Mouse (Mus musculus) T-helper 17 cell (primary cell): ENCODE results near the gene Fry.

Experiments
- in situ Hi-C, 2 experiments: fragments of 300-600 bp; cut with MboI, MseI; formaldehyde crosslinking; loops; 1 replicate in 1 of 2; 2 replicates in 1 of 2; pipeline ENCODE4 v1.15.1; 2025; ENCODE audit warnings: high pct_unique_total_duplicates in 2 of 2

Fry gene

GRCm38 (mm10) chr5:150118455-150119241, at the start of gene Fry:
Gene Fry (plus strand): TSS chr5:150118645.
- in situ Hi-C loops, result loop anchor here in 1 of 2 experiments (5.0 kb wide), 1 partner anchor 906 kb away; no protein-coding TSS in a partner anchor

- in situ Hi-C loops, result no loop called here
These were observed 48.4 kb upstream of the Fry start for GRCm38 (mm10) chr5:150070086-150070485.

- in situ Hi-C loops, result no loop called here
These were observed 46.7 kb upstream of the Fry start for GRCm38 (mm10) chr5:150071738-150072137.

GRCm38 (mm10) chr5:150079866-150080797, 38.3 kb upstream of the Fry start:
- in situ Hi-C loops, result no loop called here

GRCm38 (mm10) chr5:150082696-150083095, 35.7 kb upstream of the Fry start:
- in situ Hi-C loops, result no loop called here

- in situ Hi-C loops, result no loop called here
These were observed 35.3 kb upstream of the Fry start for GRCm38 (mm10) chr5:150083190-150083589.

- in situ Hi-C loops, result no loop called here
These were observed 20.8 kb upstream of the Fry start for GRCm38 (mm10) chr5:150097620-150098019.

GRCm38 (mm10) chr5:150098754-150099153, 19.7 kb upstream of the Fry start:
- in situ Hi-C loops, result no loop called here

- in situ Hi-C loops, result no loop called here
These were observed 16.7 kb upstream of the Fry start for GRCm38 (mm10) chr5:150101789-150102188.

- in situ Hi-C loops, result no loop called here
These were observed 12.1 kb upstream of the Fry start for GRCm38 (mm10) chr5:150106358-150106757.

- in situ Hi-C loops, result no loop called here
These were observed 7.2 kb upstream of the Fry start for GRCm38 (mm10) chr5:150111236-150111635.

- in situ Hi-C loops, result no loop called here
These were observed 4.4 kb upstream of the Fry start for GRCm38 (mm10) chr5:150114007-150114406.

GRCm38 (mm10) chr5:150114778-150115177, 3.7 kb upstream of the Fry start:
- in situ Hi-C loops, result loop anchor here in 1 of 2 experiments (5.0 kb wide), 1 partner anchor 902 kb away; no protein-coding TSS in a partner anchor

- in situ Hi-C loops, result loop anchor here in 1 of 2 experiments (5.0 kb wide), 1 partner anchor 903 kb away; no protein-coding TSS in a partner anchor
These were observed 3.0 kb upstream of the Fry start for GRCm38 (mm10) chr5:150115271-150116092.

- in situ Hi-C loops, result loop anchor here in 1 of 2 experiments (5.0 kb wide), 1 partner anchor 904 kb away; no protein-coding TSS in a partner anchor
These were observed 2.1 kb upstream of the Fry start for GRCm38 (mm10) chr5:150116216-150116905.

GRCm38 (mm10) chr5:150116906-150117216, 1.6 kb upstream of the Fry start:
- in situ Hi-C loops, result loop anchor here in 1 of 2 experiments (5.0 kb wide), 1 partner anchor 905 kb away; no protein-coding TSS in a partner anchor

- in situ Hi-C loops, result loop anchor here in 1 of 2 experiments (5.0 kb wide), 1 partner anchor 906 kb away; no protein-coding TSS in a partner anchor
These were observed 356 bp upstream of the Fry start for GRCm38 (mm10) chr5:150118124-150118454.

- in situ Hi-C loops, result loop anchor here in 1 of 2 experiments (10.0 kb wide), 1 partner anchor 1496 kb away; no protein-coding TSS in a partner anchor
These were observed 2.2 kb downstream of the Fry start for GRCm38 (mm10) chr5:150120676-150121075.

GRCm38 (mm10) chr5:150122095-150122494, 3.6 kb downstream of the Fry start:
- in situ Hi-C loops, result loop anchor here in 1 of 2 experiments (10.0 kb wide), 1 partner anchor 1497 kb away; no protein-coding TSS in a partner anchor

- in situ Hi-C loops, result loop anchor here in 1 of 2 experiments (10.0 kb wide), 1 partner anchor 1498 kb away; no protein-coding TSS in a partner anchor
These were observed 4.1 kb downstream of the Fry start for GRCm38 (mm10) chr5:150122571-150122970.
